Mouse (Mus musculus) forebrain, postnatal 0 days (tissue): ENCODE data around the gene Taar8c. TPM values are rescaled to one million over a fixed set of nuclear protein-coding genes. Genes with fewer than 3 reads are reported as not detected.
"Not testable (repeated sequence)": the region's sequence is repeated elsewhere in the genome, so short reads cannot be mapped to it uniquely, and the experiment has no call there.

Experiments used
- ATAC-seq: fragments of 200-750 bp; cut with Nextera tagmentation; 2 replicates; pipeline ENCODE4 v1.8.0; 2017; ENCODE audit warnings: mild to moderate bottlenecking, moderate library complexity
- DNase-seq: peaks from one replicate; pipeline ENCODE4 v3.0.0-alpha.2; 2015
- H3K27ac ChIP-seq: fragments of 300-500 bp; sonication (generic); 2 replicates; pipeline ENCODE4 v1.5.1; 2014; ENCODE audit warnings: low read depth, mild to moderate bottlenecking, antibody characterized with exemption, low read length, moderate library complexity, mixed read lengths
- H3K27me3 ChIP-seq: fragments of 300-500 bp; sonication (generic); 2 replicates; pipeline ENCODE4 v1.6.1; 2014; ENCODE audit warnings: mild to moderate bottlenecking, low read length, mixed read lengths; ENCODE audit not compliant: insufficient read depth
- H3K36me3 ChIP-seq: fragments of 300-500 bp; sonication (generic); 2 replicates; pipeline ENCODE4 v1.6.1; 2014; ENCODE audit warnings: mild to moderate bottlenecking, moderate library complexity; ENCODE audit not compliant: insufficient read depth
- H3K4me1 ChIP-seq: fragments of 300-500 bp; sonication (generic); 2 replicates; pipeline ENCODE4 v1.6.1; 2014; ENCODE audit warnings: antibody characterized with exemption; ENCODE audit not compliant: insufficient read depth
- H3K4me2 ChIP-seq: fragments of 300-500 bp; sonication (generic); 2 replicates; pipeline ENCODE4 v1.6.1; 2014; ENCODE audit warnings: low read depth, mild to moderate bottlenecking, moderate library complexity
- H3K4me3 ChIP-seq: fragments of 300-500 bp; sonication (generic); 2 replicates; pipeline ENCODE4 v1.5.1; 2014; ENCODE audit warnings: low read depth, low read length, mixed read lengths
- H3K9ac ChIP-seq: fragments of 300-500 bp; sonication (generic); 2 replicates; pipeline ENCODE4 v1.6.1; 2014; ENCODE audit warnings: mild to moderate bottlenecking
- H3K9me3 ChIP-seq: fragments of 300-500 bp; sonication (generic); 2 replicates; pipeline ENCODE4 v1.6.1; 2016; ENCODE audit warnings: low read length
- CTCF ChIP-seq: sonication (generic); IDR thresholded peaks from 2 replicates; pipeline ENCODE4 v1.5.1; 2016; ENCODE audit warnings: antibody characterized with exemption, control low read depth, low read depth
- WGBS: fragments of 180-500 bp; shearing (Covaris S2); extraction: QIAGEN DNeasy Blood & Tissue Kit; methylation state at CpG from one replicate; pipeline ENCODE4 v1.1.7; 2014; 5-methylcytosine and 5-hydroxymethylcytosine counted together
- polyA plus RNA-seq: library from polyadenylated mRNA; unstranded; fragments of >200 nt; fragmentation: Nextera tagmentation; extraction: Ambion mirVana; gene quantifications from 2 replicates; pipeline ENCODE4 v1.2.1, GENCODE M21; 2015
- total RNA-seq: library from RNA; depleted of rRNA; stranded (reverse); fragments of >200 nt; gene quantifications from 2 replicates; pipeline ENCODE4 v1.2.3, GENCODE M21; 2014

The Taar8c gene
- total and polyA plus RNA-seq, 2 experiments from 2014 or later, result not detected

DNA sequence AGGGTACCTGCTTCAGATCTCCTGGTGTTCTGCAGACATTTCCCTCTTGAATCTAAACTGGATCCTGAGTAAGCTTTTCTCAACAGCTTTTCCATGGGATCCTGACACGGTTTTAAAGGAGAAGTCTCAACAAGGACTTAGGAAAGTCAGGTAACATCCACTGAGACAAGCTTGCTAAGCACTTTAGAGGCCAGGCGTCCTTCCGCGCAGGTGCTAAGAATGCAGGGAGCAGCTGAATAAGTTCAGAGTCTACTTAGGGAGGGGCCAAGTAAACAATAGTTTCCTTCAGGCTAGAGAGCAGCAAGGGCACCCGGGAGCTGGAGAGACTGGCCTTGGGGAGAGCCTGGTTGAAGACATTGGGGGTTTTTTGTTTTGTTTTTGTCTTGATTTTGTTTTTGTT, 30.6 kb upstream of the Taar8c start:
- DNase-seq, result no peak
- H3K4me2 ChIP-seq, result no peak overlapping the region
- no peak overlapping the region for H3K9ac ChIP-seq
- no peak overlapping the region for H3K27ac ChIP-seq
- H3K36me3 ChIP-seq, result no peaks in the 10 kb centered on the region
- no peaks in the 10 kb centered on the region for H3K4me1 ChIP-seq
- no peak overlapping the region for H3K4me3 ChIP-seq
- ATAC-seq, result no peak
- no peaks in the 10 kb centered on the region for H3K9me3 ChIP-seq
- no peaks in the 10 kb centered on the region for H3K27me3 ChIP-seq
- 7% methylated on average over 5 of the region's 5 CpGs for WGBS
- no peak for TF ChIP-seq CTCF

DNA sequence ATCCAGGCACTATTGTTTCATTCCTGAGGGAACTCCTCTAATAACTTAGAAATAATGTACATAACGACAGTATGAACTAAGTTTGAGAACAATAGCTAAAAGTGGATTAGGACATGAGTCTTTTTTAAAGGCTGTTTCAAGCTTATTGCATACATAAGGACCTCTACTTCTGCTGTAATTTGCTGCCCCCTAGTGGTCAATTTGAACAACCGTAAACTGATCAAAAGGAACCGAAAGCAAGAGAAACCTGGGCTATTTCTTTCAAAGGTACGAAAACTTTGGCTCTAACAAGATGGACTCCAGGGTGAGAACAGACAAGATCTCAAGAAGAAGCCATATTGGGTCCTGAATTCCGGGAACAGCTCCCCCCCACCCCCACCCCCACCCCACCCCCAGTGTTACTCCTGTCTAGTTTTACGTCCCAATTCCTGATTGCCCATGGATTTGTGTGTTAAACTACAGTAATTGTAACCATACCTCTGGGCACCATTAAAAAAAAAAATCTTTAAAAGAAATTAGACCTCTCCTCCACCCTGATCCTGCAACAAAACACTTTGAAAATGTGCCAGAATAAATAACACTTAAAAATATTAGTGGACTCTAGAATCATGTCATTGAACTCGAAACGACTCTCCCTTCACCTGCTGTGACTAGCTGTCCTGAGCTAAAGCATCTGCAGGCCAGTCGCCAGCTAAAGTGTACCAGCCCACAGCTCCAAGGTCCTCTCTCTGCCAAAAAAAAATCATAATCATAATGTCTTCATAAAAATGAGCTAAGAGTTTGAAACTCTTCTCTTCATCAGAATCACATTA, 29.9 kb upstream of the Taar8c start:
- DNase-seq (peak; percentile 82), ATAC-seq (peak; percentile 92)
- no peak overlapping the region for H3K4me2 ChIP-seq
- no peak overlapping the region for H3K4me3 ChIP-seq
- H3K4me1 ChIP-seq, result no peaks in the 10 kb centered on the region
- peak; percentile 84 for TF ChIP-seq CTCF
- no peak overlapping the region for H3K27ac ChIP-seq
- 19% methylated on average over 9 of the region's 9 CpGs for WGBS
- no peak overlapping the region for H3K9ac ChIP-seq
- no peaks in the 10 kb centered on the region for H3K36me3 ChIP-seq
- H3K27me3 ChIP-seq, result no peaks in the 10 kb centered on the region
- H3K9me3 ChIP-seq, result no peaks in the 10 kb centered on the region

DNA sequence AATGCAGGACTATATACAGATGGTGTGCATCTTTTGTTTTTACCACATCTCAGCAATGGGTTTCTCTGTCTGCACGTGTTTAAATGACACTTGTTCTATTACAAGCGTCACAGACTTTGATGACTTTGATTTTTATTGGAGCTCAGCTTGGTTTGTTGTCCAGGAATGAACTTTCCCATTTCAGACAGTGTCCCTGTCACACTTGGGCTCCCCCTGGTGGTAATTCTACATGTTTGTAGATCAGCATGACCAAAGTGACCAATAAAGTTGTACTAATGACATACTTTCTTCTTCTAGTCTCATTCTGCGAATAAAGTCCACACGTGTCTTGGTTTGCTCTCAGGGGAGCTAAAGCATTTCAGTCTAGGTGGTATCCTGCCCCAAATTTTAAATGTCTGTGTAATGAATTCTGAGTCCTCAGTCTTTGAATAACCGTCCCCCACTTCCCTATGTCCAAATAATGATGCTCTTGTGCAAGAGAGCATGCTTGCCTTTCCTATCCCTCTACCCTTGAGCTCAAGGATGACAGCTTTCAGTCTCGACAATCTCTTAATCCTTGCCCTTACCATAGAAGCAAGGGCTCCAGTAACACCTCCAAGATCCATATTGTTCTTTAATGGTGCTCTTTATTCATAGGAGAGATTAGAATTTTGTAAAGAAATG, 9.5 kb upstream of the Taar8c start:
- Histone ChIP-seq H3K4me2 (no peak overlapping the region), H3K4me1 (no peaks in the 10 kb centered on the region), H3K9me3 (no peaks in the 10 kb centered on the region), H3K27me3 (no peaks in the 10 kb centered on the region), H3K4me3 (no peak overlapping the region), H3K36me3 (no peaks in the 10 kb centered on the region), H3K9ac (no peak overlapping the region), H3K27ac (no peak overlapping the region)
- TF ChIP-seq CTCF, result peak; percentile 71
- no peak for ATAC-seq
- 53% methylated on average over 6 of the region's 6 CpGs for WGBS
- DNase-seq, result peak; percentile 44

DNA sequence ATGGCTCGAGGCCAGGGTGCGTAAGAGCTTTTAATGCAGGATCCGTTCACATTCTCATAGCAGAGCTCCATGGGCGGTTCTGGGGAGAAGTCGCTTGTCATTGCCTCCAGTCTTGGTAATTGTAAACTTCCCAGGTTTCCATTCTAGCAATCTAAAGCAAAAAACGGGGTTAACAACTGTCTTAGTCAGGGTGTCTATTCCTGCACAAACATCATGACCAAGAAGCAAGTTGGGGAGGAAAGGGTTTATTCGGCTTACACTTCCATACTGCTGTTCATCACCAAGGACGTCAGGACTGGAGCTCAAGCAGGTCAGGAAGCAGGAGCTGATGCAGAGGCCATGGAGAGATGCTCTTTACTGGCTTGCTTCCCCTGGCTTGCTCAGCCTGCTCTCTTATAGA, 7.7 kb upstream of the Taar8c start, which contains the start of gene Taar9:
Gene Taar9 (minus strand): TSS at position 101 of the 400 bp plus-strand sequence.
- not testable (repeated sequence) for DNase-seq, H3K27me3 ChIP-seq, H3K9me3 ChIP-seq, H3K4me3 ChIP-seq, H3K27ac ChIP-seq, H3K9ac ChIP-seq, H3K4me2 ChIP-seq, H3K4me1 ChIP-seq, ATAC-seq, H3K36me3 ChIP-seq
- WGBS, result 81% methylated on average over 8 of the region's 8 CpGs

DNA sequence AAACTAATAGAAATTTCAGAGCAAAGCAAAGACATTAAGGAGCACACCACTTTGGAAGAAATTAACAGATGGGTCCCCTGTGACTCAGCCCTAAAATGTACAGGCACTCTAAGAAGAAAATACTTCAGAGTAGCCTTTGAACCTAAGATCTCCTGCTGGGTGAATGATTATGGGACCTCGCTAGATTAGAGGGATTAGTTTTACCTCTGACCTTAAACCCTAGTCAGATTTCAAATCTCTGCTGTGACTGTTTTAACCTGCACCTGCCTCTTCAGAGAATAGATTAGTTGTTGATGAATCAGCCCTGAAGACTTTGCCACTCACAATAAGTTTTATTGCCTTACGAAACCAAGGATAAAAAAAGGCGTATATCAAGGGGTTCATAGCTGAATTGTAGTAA, 6.5 kb upstream of the Taar8c start:
- DNase-seq (no peak), ATAC-seq (no peak)
- no peaks in the 10 kb centered on the region for H3K4me1 ChIP-seq
- no peak for TF ChIP-seq CTCF
- H3K9me3 ChIP-seq, result no peaks in the 10 kb centered on the region
- no peaks in the 10 kb centered on the region for H3K27me3 ChIP-seq
- no peak overlapping the region for H3K4me2 ChIP-seq
- no peak overlapping the region for H3K9ac ChIP-seq
- no peaks in the 10 kb centered on the region for H3K36me3 ChIP-seq
- H3K4me3 ChIP-seq, result no peak overlapping the region
- H3K27ac ChIP-seq, result no peak overlapping the region
- WGBS, result 44% methylated on average over 3 of the region's 3 CpGs

DNA sequence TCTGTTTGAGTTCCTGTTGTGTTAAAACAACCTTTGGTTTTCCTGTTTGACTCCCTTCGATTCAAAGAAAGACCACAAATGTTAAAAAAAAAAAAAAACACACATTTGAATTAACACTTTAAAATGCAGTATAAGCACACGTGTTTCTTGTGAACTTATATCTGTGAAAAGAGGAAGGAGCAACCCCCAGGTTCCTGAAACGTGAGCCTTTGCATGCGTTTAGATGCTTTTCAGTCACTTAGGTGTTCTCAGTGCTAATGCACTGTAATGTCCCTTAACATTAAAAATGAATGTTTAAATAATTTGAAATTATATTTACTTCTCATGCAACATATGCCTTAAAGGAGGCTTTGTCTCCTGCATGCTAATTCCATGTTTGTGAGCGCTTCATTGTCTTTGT, 6.0 kb upstream of the Taar8c start:
- 54% methylated on average over 5 of the region's 5 CpGs for WGBS
- no peak for TF ChIP-seq CTCF
- no peak for ATAC-seq

DNA sequence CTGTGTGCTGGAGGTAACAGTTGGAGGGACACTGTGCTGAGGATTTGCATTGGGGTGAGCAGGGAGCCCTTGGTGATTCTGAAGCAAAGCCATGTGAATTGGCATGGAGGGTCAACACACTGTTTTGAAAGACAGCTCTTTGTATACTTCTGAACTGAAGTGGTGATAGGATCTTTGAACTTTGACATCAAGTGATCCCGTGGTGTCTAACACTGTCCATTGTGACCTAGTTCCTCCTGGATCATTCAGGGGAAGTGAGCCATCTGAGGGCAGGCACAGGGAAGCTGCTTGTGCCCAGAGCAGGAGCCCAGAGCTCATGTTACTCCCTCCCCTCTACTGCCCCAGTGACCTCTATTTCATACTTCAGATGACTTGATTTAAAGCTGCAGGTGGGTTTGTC, 1.6 kb upstream of the Taar8c start:
- not testable (repeated sequence) for H3K27me3 ChIP-seq, H3K4me2 ChIP-seq, H3K9ac ChIP-seq, H3K9me3 ChIP-seq, H3K4me1 ChIP-seq, ATAC-seq, H3K27ac ChIP-seq, H3K36me3 ChIP-seq, H3K4me3 ChIP-seq, DNase-seq
- 57% methylated on average over 1 of the region's 1 CpGs for WGBS

More for the DNA sequence above, 6.0 kb upstream of the Taar8c start:
- DNase-seq, result no peak
- H3K4me2 ChIP-seq, result no peak overlapping the region
- no peak overlapping the region for H3K27ac ChIP-seq
- no peak overlapping the region for H3K4me3 ChIP-seq
- H3K4me1 ChIP-seq, result no peaks in the 10 kb centered on the region
- H3K9me3 ChIP-seq, result no peaks in the 10 kb centered on the region
- H3K9ac ChIP-seq, result no peak overlapping the region
- H3K36me3 ChIP-seq, result no peaks in the 10 kb centered on the region
- H3K27me3 ChIP-seq, result no peaks in the 10 kb centered on the region

DNA sequence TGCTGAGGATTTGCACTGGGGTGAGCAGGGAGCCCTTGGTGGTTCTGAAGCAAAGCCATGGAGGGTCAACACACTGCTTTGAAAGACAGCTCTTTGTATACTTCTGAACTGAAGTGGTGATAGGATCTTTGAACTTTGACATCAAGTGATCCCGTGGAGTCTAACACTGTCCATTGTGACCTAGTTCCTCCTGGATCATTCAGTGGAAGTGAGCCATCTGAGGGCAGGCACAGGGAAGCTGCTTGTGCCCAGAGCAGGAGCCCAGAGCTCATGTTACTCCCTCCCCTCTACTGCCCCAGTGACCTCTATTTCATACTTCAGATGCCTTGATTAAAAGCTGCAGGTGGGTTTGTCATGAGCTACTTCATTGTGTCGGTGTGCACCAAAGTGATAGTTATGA, 4.7 kb downstream of the Taar8c start:
- not testable (repeated sequence) for ATAC-seq, H3K4me2 ChIP-seq, H3K27ac ChIP-seq, H3K27me3 ChIP-seq, DNase-seq, H3K9ac ChIP-seq, H3K4me3 ChIP-seq, H3K4me1 ChIP-seq, H3K9me3 ChIP-seq, H3K36me3 ChIP-seq
- WGBS, result 68% methylated on average over 2 of the region's 2 CpGs
